16 mouse cellular contexts compared by ENCODE assay signal in genomic region chr8:116385193-116385955, GRCm38 (mm10).
A peak's percentile ranks its signal among the peaks of the same experiment; 100 is the strongest.
DNase-seq lines count a peak whose midpoint lies in the region; ATAC-seq lines count a peak whose summit lies in the region.
"Had no signal": no experiment of that assay in that cellular context is flagged by ENCODE, and none has a peak within 500 bp of the region (broad histone marks: within the 10 kb centered on the region; RNA-seq: fewer than 3 reads in every experiment).

No protein-coding gene starts in this region.

- no peaks in the 10 kb centered on the region for H3K36me3 ChIP-seq in hindbrain, embryonic 14.5 days (replicated peaks; ENCODE audit: control insufficient read depth, insufficient read depth)
- no peaks in the 10 kb centered on the region for H3K36me3 ChIP-seq in hindbrain, embryonic 11.5 days (ENCODE audit: control insufficient read depth, insufficient read depth, low read length)
- H3K36me3 ChIP-seq in neural tube, embryonic 11.5 days (ENCODE audit: control insufficient read depth, insufficient read depth, low read length) = no peaks in the 10 kb centered on the region
- no peaks in the 10 kb centered on the region for H3K36me3 ChIP-seq in limb, embryonic 12.5 days
- H3K36me3 ChIP-seq: embryonic facial prominence, embryonic 12.5 days; heart, embryonic 13.5 days had no signal

- no peak for ATAC-seq in hindbrain, embryonic 14.5 days (ENCODE audit: low FRiP score)
- no peak for ATAC-seq in hindbrain, embryonic 11.5 days (ENCODE audit: low FRiP score)
- ATAC-seq in neural tube, embryonic 11.5 days (ENCODE audit: insufficient read depth, low FRiP score, low TSS enrichment) = no peak
- ATAC-seq in limb, embryonic 12.5 days (ENCODE audit: insufficient number of reproducible peaks, insufficient read depth, low FRiP score, low TSS enrichment, low read depth) = no peak
- no peak for ATAC-seq in CD4-positive, CD25-positive, alpha-beta regulatory T cell, adult 4 months

- DNase-seq in hindbrain, embryonic 14.5 days (ENCODE audit: low spot score) = no peak
- DNase-seq in hindbrain, embryonic 11.5 days (ENCODE audit: low spot score) = no peak
- DNase-seq in neural tube, embryonic 11.5 days (ENCODE audit: low spot score) = no peak
- DNase-seq in neural tube, embryonic 10.5 days (ENCODE audit: extremely low spot score, low spot score) = no peak
- no peak for DNase-seq in thymus, postnatal 0 days (ENCODE audit: low spot score)
- DNase-seq: cerebellum, adult 11-12 months; gastrocnemius, postnatal 25 days; kidney, postnatal 25 days; lung, postnatal 10 days; thymus, postnatal 25 days had no signal

- H3K27me3 ChIP-seq in hindbrain, embryonic 14.5 days (ENCODE audit: control insufficient read depth, insufficient read depth, low read length) = no peaks in the 10 kb centered on the region
- H3K27me3 ChIP-seq in hindbrain, embryonic 11.5 days (ENCODE audit: control insufficient read depth, insufficient read depth, low read length) = no peaks in the 10 kb centered on the region
- no peaks in the 10 kb centered on the region for H3K27me3 ChIP-seq in neural tube, embryonic 11.5 days (ENCODE audit: control insufficient read depth, insufficient read depth, low read length)
- 0 out of 2 replicates have a peak, but pooled peaks cover 3% of the 10 kb centered on the region for H3K27me3 ChIP-seq in limb, embryonic 12.5 days
- H3K27me3 ChIP-seq: embryonic facial prominence, embryonic 12.5 days had no signal

- H3K9ac ChIP-seq in hindbrain, embryonic 14.5 days = no peak overlapping the region
- no peak overlapping the region for H3K9ac ChIP-seq in hindbrain, embryonic 11.5 days (ENCODE audit: low read depth, low read length)
- no peak overlapping the region for H3K9ac ChIP-seq in neural tube, embryonic 11.5 days (ENCODE audit: low read length)
- H3K9ac ChIP-seq in limb, embryonic 12.5 days (replicated peaks) = no peak overlapping the region
- H3K9ac ChIP-seq: embryonic facial prominence, embryonic 12.5 days; heart, embryonic 13.5 days; liver, embryonic 14.5 days had no signal

- 0 out of 2 replicates have a peak, but pooled peaks cover 3% of the 10 kb centered on the region for H3K4me1 ChIP-seq in hindbrain, embryonic 14.5 days (replicated peaks; ENCODE audit: control insufficient read depth, insufficient read depth, low read length)
- H3K4me1 ChIP-seq in hindbrain, embryonic 11.5 days (replicated peaks; ENCODE audit: control insufficient read depth, insufficient read depth, low read length) = no peaks in the 10 kb centered on the region
- H3K4me1 ChIP-seq in neural tube, embryonic 11.5 days (ENCODE audit: control insufficient read depth, insufficient read depth, low read length) = peaks cover 8% of the 10 kb centered on the region; the same call in 1 of the 2 replicates
- H3K4me1 ChIP-seq in limb, embryonic 12.5 days (replicated peaks) = peaks cover 31% of the 10 kb centered on the region

- peaks cover 3% of the 10 kb centered on the region; the same call in 1 of the 2 replicates for H3K9me3 ChIP-seq in hindbrain, embryonic 14.5 days (ENCODE audit: control insufficient read depth, low read length)
- no peaks in the 10 kb centered on the region for H3K9me3 ChIP-seq in hindbrain, embryonic 11.5 days (ENCODE audit: control insufficient read depth, low read length)
- H3K9me3 ChIP-seq in neural tube, embryonic 11.5 days (ENCODE audit: control insufficient read depth, low read length) = no peaks in the 10 kb centered on the region
- H3K9me3 ChIP-seq in limb, embryonic 12.5 days = 0 out of 2 replicates have a peak, but pooled peaks cover under 1% of the 10 kb centered on the region
- H3K9me3 ChIP-seq: embryonic facial prominence, embryonic 12.5 days had no signal

- H3K4me2 ChIP-seq in hindbrain, embryonic 14.5 days (replicated peaks) = peak overlapping the region; percentile 10; the same call in 1 of the 2 replicates
- H3K4me2 ChIP-seq in hindbrain, embryonic 11.5 days (replicated peaks; ENCODE audit: low read depth, low read length) = no peak overlapping the region
- H3K4me2 ChIP-seq in neural tube, embryonic 11.5 days (ENCODE audit: low read depth) = peak overlapping the region; percentile 38
- peak overlapping the region; percentile 38 for H3K4me2 ChIP-seq in limb, embryonic 12.5 days
- H3K4me2 ChIP-seq: embryonic facial prominence, embryonic 12.5 days; heart, embryonic 13.5 days had no signal

- H3K27ac ChIP-seq in hindbrain, embryonic 14.5 days = no peak overlapping the region; the same call in 1 of the 2 replicates
- H3K27ac ChIP-seq in hindbrain, embryonic 11.5 days (ENCODE audit: low read depth, low read length) = no peak overlapping the region
- H3K27ac ChIP-seq in neural tube, embryonic 11.5 days (ENCODE audit: low read depth, low read length) = no peak overlapping the region
- 0 out of 2 replicates have a peak overlapping the region, but pooled peaks have one; percentile 50 for H3K27ac ChIP-seq in limb, embryonic 12.5 days
- H3K27ac ChIP-seq: embryonic facial prominence, embryonic 12.5 days; heart, embryonic 13.5 days; liver, embryonic 14.5 days; stomach, postnatal 0 days had no signal

- no peak overlapping the region for H3K4me3 ChIP-seq in hindbrain, embryonic 14.5 days (replicated peaks; ENCODE audit: low read length)
- no peak overlapping the region for H3K4me3 ChIP-seq in hindbrain, embryonic 11.5 days (ENCODE audit: low read depth, low read length)
- peak overlapping the region; percentile 15 for H3K4me3 ChIP-seq in neural tube, embryonic 11.5 days (ENCODE audit: low read depth, low read length)
- peak overlapping the region; percentile 6; the same call in 1 of the 2 replicates for H3K4me3 ChIP-seq in limb, embryonic 12.5 days (replicated peaks)
- H3K4me3 ChIP-seq: embryonic facial prominence, embryonic 12.5 days; heart, embryonic 13.5 days had no signal

- 79% methylated on average over 23 of the region's 23 CpGs for WGBS in hindbrain, embryonic 14.5 days
- WGBS in hindbrain, embryonic 11.5 days = 91% methylated on average over 23 of the region's 23 CpGs
- 61% methylated on average over 23 of the region's 23 CpGs for WGBS in neural tube, embryonic 11.5 days
- WGBS in limb, embryonic 12.5 days = 61% methylated on average over 23 of the region's 23 CpGs

Comparison
In these comparisons a context has a peak if more than half of its experiments do, and no peak if none do; other contexts are left out.
1. H3K4me3 ChIP-seq: peak in neural tube, embryonic 11.5 days (single experiment) and limb, embryonic 12.5 days (single experiment); none in hindbrain, embryonic 14.5 days (single experiment) and hindbrain, embryonic 11.5 days (single experiment).